Mouse (Mus musculus): Measurements from ENCODE around the gene Lmod2.

DNA sequence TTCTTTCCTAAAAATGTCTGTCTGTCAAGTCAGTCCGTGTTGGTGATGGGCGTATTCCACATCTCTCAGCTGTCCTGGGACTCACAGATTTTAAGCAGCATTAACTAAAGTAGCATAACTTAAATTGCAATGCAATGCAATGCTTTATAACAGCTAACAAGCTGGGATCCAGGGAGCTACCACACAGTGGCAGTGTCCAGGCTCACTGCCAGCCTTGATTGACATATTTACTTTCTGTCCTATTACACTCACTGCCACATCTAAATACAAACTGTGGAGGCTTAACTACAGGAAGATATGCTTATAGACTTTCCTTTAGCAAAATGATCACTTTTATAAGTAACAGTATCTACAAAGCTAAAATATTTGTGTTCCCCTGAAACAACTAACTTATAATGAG is 38.3 kb downstream of the Lmod2 start:
- TF ChIP-seq CTCF (IDR thresholded peaks at IDR 0.05) = peak; percentile 55
- TF ChIP-seq EP300 (IDR thresholded peaks at IDR 0.05) = no peak

All from lung, postnatal 0 days (tissue).